Mouse (Mus musculus) liver, embryonic 14.5 days (tissue): Measurements from ENCODE around the gene Slc26a9.

Source experiments
- CTCF ChIP-seq: IDR thresholded peaks from 2 replicates; pipeline ENCODE4 v1.5.1; 2016; ENCODE audit warnings: antibody characterized with exemption, low read depth, control low read depth
- EP300 ChIP-seq: IDR thresholded peaks from 2 replicates; pipeline ENCODE4 v1.6.1; 2016; ENCODE audit warnings: antibody characterized with exemption, low read depth

- TF ChIP-seq EP300 (no peak), CTCF (no peak)
Observed at GRCm38 (mm10) chr1:131749706-131750545, 6.1 kb downstream of the Slc26a9 start.
